Mouse (Mus musculus) T-helper 17 cell (primary cell): ENCODE results near the gene 3110082I17Rik.

ENCODE experiments used
- in situ Hi-C, 2 experiments: fragments of 300-600 bp; cut with MboI, MseI; formaldehyde crosslinking; loops; 1 replicate in 1 of 2; 2 replicates in 1 of 2; pipeline ENCODE4 v1.15.1; 2025; ENCODE audit warnings: high pct_unique_total_duplicates in 2 of 2

Gene 3110082I17Rik

DNA sequence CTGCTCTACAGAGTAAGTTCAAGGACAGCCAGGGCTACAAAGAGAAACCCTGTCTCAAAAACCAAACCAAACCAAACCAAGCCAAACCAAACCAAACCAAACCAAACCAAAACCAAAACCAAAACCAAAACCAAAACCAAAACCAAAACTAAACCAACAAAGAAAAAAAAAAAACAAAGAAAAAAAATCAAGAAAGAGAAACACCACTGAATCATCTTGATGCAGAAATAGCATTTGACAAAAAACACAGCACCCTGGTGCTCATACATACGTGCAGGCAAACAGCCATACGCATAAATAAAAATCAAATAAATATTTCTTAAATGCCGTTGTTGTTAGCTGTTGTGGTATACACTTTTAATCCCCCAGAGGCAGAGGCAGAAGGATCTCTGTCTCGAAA, 149.8 kb downstream of the 3110082I17Rik start:
- in situ Hi-C loops: no loop called here

- in situ Hi-C loops: no loop called here
Observed at GRCm38 (mm10) chr5:139309946-139310345, 150.4 kb downstream of the 3110082I17Rik start.
